Mouse (Mus musculus) liver, embryonic 14.5 days (tissue): Measurements from ENCODE around the gene Apoc4. TPM values are rescaled to one million over a fixed set of nuclear protein-coding genes. Genes with fewer than 3 reads are reported as not detected.

Experiments
- ATAC-seq: fragments of 200-750 bp; cut with Nextera tagmentation; 2 replicates; pipeline ENCODE4 v1.8.0; 2017; ENCODE audit warnings: moderate number of reproducible peaks, mild to moderate bottlenecking, moderate library complexity; ENCODE audit not compliant: insufficient read depth
- DNase-seq, 3 experiments: peaks; one replicate each; pipeline ENCODE4 v3.0.0-alpha.2; 2012 to 2013; ENCODE audit warnings: low read depth in 3 of 3, low spot score in 3 of 3
- H3K27ac ChIP-seq: fragments of 300-500 bp; sonication (generic); 2 replicates; pipeline ENCODE4 v1.5.1; 2014; ENCODE audit warnings: moderate library complexity, mild to moderate bottlenecking, control low read depth, inconsistent platforms
- H3K27me3 ChIP-seq: fragments of 300-500 bp; sonication (generic); 2 replicates; pipeline ENCODE4 v1.6.1; 2014; ENCODE audit warnings: mild to moderate bottlenecking, low read length, moderate library complexity; ENCODE audit not compliant: control insufficient read depth, insufficient read depth
- H3K36me3 ChIP-seq: fragments of 300-500 bp; sonication (generic); replicated peaks from 2 replicates; pipeline ENCODE4 v1.6.1; 2014; ENCODE audit warnings: low read depth; ENCODE audit not compliant: control insufficient read depth, insufficient read depth
- H3K4me1 ChIP-seq, 2 experiments: fragments of 200-500 bp in 1 of 2; fragments of 300-500 bp in 1 of 2; sonication (generic) in 1 of 2; replicated peaks; 2 replicates each; pipeline ENCODE4 v1.6.1; 2012 to 2014; ENCODE audit warnings: antibody characterized with exemption in 1 of 2, inconsistent platforms in 1 of 2, low read length in 1 of 2; ENCODE audit not compliant: control insufficient read depth in 2 of 2, insufficient read depth in 2 of 2
- H3K4me2 ChIP-seq: fragments of 300-500 bp; sonication (generic); 2 replicates; pipeline ENCODE4 v1.6.1; 2014; ENCODE audit warnings: low read depth, mild to moderate bottlenecking, control low read depth, moderate library complexity
- H3K4me3 ChIP-seq, 2 experiments: fragments of 200-500 bp in 1 of 2; fragments of 300-500 bp in 1 of 2; sonication (generic) in 1 of 2; 2 replicates each; pipeline ENCODE4 v1.5.1; 2012 to 2014; ENCODE audit warnings: low read depth in 2 of 2, low read length in 2 of 2, mild to moderate bottlenecking in 2 of 2, control low read depth in 1 of 2, inconsistent platforms in 1 of 2, moderate library complexity in 1 of 2; ENCODE audit not compliant: insufficient read depth in 1 of 2
- H3K9ac ChIP-seq: fragments of 300-500 bp; sonication (generic); replicated peaks from 2 replicates; pipeline ENCODE4 v1.6.1; 2014; ENCODE audit warnings: mild to moderate bottlenecking, control low read depth, moderate library complexity
- H3K9me3 ChIP-seq: fragments of 300-500 bp; sonication (generic); 2 replicates; pipeline ENCODE4 v1.6.1; 2016; ENCODE audit warnings: low read length, mixed read lengths; ENCODE audit not compliant: control insufficient read depth
- CTCF ChIP-seq: IDR thresholded peaks from 2 replicates; pipeline ENCODE4 v1.5.1; 2016; ENCODE audit warnings: antibody characterized with exemption, low read depth, control low read depth
- EP300 ChIP-seq: IDR thresholded peaks from 2 replicates; pipeline ENCODE4 v1.6.1; 2016; ENCODE audit warnings: antibody characterized with exemption, low read depth
- WGBS: fragments of 180-500 bp; shearing (Covaris S2); extraction: QIAGEN DNeasy Blood & Tissue Kit; methylation state at CpG from one replicate; pipeline ENCODE4 v1.1.7; 2014; ENCODE audit not compliant: insufficient replicate concordance; 5-methylcytosine and 5-hydroxymethylcytosine counted together
- polyA plus RNA-seq, 2 experiments: library from polyadenylated mRNA; depleted of rRNA in 1 of 2; stranded (reverse) in 1 of 2; unstranded in 1 of 2; fragments of >200 nt; fragmentation: Nextera tagmentation in 1 of 2; extraction: Ambion mirVana in 1 of 2; gene quantifications; 2 replicates each; pipeline versions ENCODE4 v1.2.1 to v1.2.3; 2012 to 2014

Apoc4 gene
- polyA plus RNA-seq, 2 experiments = 90.9 to 200 TPM

- H3K27me3 ChIP-seq = no peaks in the 10 kb centered on the region
- TF ChIP-seq EP300 = no peak
- TF ChIP-seq CTCF = no peak
- peak overlapping the region; percentile 98 for H3K4me2 ChIP-seq
- DNase-seq (no peak), ATAC-seq (no peak)
- under 1% methylated on average over 39 of the region's 39 CpGs for WGBS
- peaks cover 25% of the 10 kb centered on the region for H3K36me3 ChIP-seq
- peak overlapping the region; percentile 94 for H3K9ac ChIP-seq
- H3K4me3 ChIP-seq = peak overlapping the region; percentile 91 to 99
- peaks cover 14% of the 10 kb centered on the region in 2 experiments for H3K4me1 ChIP-seq
- H3K27ac ChIP-seq = peak overlapping the region; percentile 31
- H3K9me3 ChIP-seq = no peaks in the 10 kb centered on the region
These were observed 33.6 kb upstream of the Apoc4 start for GRCm38 (mm10) chr7:19714836-19715235.

GRCm38 (mm10) chr7:19713598-19713997 is 32.3 kb upstream of the Apoc4 start:
- Histone ChIP-seq H3K27me3 (no peaks in the 10 kb centered on the region), H3K9me3 (no peaks in the 10 kb centered on the region), H3K27ac (no peak overlapping the region), H3K4me1 (peaks cover 14% of the 10 kb centered on the region in 2 experiments), H3K4me2 (no peak overlapping the region; the same call in 1 of the 2 replicates), H3K4me3 (no peak overlapping the region; a peak in 1 of 4 replicates), H3K36me3 (peaks cover 35% of the 10 kb centered on the region), H3K9ac (no peak overlapping the region)
- 74% methylated on average over 9 of the region's 9 CpGs for WGBS
- TF ChIP-seq CTCF (no peak), EP300 (no peak)
- ATAC-seq = no peak
- no peak for DNase-seq

GRCm38 (mm10) chr7:19713196-19713595 is 31.9 kb upstream of the Apoc4 start:
- no peaks in the 10 kb centered on the region for H3K27me3 ChIP-seq
- H3K4me1 ChIP-seq = peaks cover 14% of the 10 kb centered on the region in 2 experiments
- no peak overlapping the region for H3K27ac ChIP-seq
- ATAC-seq = no peak
- WGBS = 44% methylated on average over 4 of the region's 4 CpGs
- H3K4me2 ChIP-seq = no peak overlapping the region
- DNase-seq = no peak
- peak; percentile 65 for TF ChIP-seq CTCF
- no peak for TF ChIP-seq EP300
- H3K9ac ChIP-seq = no peak overlapping the region
- H3K36me3 ChIP-seq = peaks cover 38% of the 10 kb centered on the region
- H3K9me3 ChIP-seq = no peaks in the 10 kb centered on the region
- H3K4me3 ChIP-seq = no peak overlapping the region

- TF ChIP-seq EP300 (no peak), CTCF (peak; percentile 57)
These were observed 31.1 kb upstream of the Apoc4 start for GRCm38 (mm10) chr7:19712414-19712813.

GRCm38 (mm10) chr7:19710650-19711049 is 29.4 kb upstream of the Apoc4 start:
- no peak overlapping the region for H3K4me3 ChIP-seq
- 84% methylated on average over 10 of the region's 10 CpGs for WGBS
- TF ChIP-seq EP300 = no peak
- no peak for TF ChIP-seq CTCF
- DNase-seq (no peak), ATAC-seq (no peak)
- H3K9me3 ChIP-seq = no peaks in the 10 kb centered on the region
- H3K27me3 ChIP-seq = no peaks in the 10 kb centered on the region
- H3K4me2 ChIP-seq = no peak overlapping the region
- peaks cover 6 to 8% of the 10 kb centered on the region in 2 experiments for H3K4me1 ChIP-seq
- H3K36me3 ChIP-seq = peaks cover 42% of the 10 kb centered on the region
- no peak overlapping the region for H3K9ac ChIP-seq
- H3K27ac ChIP-seq = no peak overlapping the region

More at GRCm38 (mm10) chr7:19712414-19712813, 31.1 kb upstream of the Apoc4 start:
- DNase-seq (no peak), ATAC-seq (no peak)
- no peak overlapping the region for H3K27ac ChIP-seq
- no peaks in the 10 kb centered on the region for H3K27me3 ChIP-seq
- 69% methylated on average over 4 of the region's 4 CpGs for WGBS
- H3K4me1 ChIP-seq = peaks cover 14% of the 10 kb centered on the region in 2 experiments
- no peaks in the 10 kb centered on the region for H3K9me3 ChIP-seq
- no peak overlapping the region for H3K4me3 ChIP-seq
- H3K36me3 ChIP-seq = peaks cover 42% of the 10 kb centered on the region
- no peak overlapping the region for H3K4me2 ChIP-seq
- no peak overlapping the region for H3K9ac ChIP-seq
